Mouse (Mus musculus) natural killer cell, adult 2 months (primary cell): Measurements from ENCODE around the gene Tmem204.
"Not testable (repeated sequence)": the region's sequence is repeated elsewhere in the genome, so short reads cannot be mapped to it uniquely, and the experiment has no call there.

Source experiments
- DNase-seq, 2 experiments: peaks; one replicate each; pipeline ENCODE4 v3.0.0; 2022; ENCODE audit warnings: low spot score in 2 of 2

Tmem204 gene

DNA sequence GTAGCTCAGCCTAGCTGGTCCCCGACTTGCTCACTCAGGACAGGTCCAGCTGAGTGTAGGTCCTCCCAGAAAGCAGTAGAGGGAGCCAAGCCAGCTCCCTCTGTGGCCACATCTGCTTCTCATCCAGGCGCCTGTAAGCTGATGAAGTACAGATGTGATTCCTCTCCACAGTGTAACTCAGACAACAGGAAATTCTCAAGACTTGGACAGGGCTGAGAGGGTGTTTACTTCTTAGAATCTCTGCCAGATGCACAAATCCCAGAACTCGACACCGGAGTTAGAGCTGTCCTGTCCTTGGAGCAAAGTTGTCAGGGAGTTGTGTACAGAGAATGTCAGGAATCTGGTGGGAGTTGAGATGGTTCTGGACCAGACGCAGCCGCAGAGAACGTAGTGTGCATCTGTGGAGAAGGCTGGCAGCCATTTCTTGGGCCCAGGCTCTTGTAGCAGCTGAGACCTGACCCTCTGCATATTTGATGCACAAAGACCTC, at the start of gene Tmem204:
Tmem204 (minus strand) TSS at position 148 of the 488 bp plus-strand sequence.
- no peak for DNase-seq

DNA sequence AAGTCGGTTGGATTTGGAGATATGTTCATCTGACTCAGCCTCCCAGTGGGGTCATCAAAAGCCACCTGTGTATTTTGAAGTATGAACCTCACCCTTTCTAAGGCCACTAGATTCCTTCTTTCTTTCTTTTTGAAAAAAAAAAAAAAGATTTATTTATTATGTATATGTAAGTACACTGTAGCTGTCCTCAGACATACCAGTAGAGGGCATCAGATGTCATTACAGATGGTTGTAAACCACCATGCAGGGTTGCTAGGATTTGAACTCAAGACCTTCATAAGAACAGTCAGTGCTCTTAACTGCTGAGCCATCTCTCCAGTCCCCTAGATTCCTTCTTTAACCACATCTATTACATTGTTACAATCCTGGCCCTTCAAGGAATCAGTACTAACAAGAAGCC, 46.7 kb upstream of the Tmem204 start:
- no peak for DNase-seq

DNA sequence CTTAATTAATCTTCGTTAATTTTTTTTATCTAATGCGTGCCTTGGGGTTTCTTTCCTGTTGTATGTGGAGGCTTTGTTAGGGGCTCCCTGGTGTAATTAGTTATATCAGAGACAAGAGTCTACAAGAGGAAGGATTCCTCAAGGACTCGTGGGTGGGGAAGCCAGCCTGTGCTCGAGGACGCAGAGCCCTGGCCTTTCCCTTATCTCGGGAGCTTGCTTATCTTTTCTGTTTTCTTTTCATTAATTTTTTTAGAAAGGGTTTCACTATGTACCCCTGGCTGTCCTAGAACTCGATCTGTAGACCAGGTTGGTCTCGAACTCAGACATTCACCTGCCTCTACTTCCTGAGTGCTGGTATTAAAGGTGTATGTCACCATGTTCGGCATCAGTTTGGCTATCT, 44.3 kb upstream of the Tmem204 start:
- no peak for DNase-seq

DNA sequence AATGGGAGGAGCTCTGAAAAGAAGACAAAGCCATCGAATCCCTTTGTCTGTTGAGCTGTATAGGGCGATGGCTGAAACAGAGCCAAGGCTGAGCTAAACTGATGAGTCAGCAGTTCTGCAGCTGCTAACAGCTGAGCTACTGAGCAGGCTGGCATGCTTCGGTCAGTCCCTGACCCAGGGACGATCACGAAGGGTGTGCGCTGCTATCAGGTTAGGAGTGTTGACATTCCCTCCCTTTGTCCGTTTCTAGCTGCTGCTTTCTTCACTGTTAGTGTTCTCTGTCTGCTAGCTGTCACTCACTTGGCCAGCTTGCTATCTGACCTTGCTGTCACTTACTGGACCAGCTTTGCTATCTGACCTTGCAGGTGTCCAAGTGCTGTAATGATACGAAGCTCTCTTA, 43.7 kb upstream of the Tmem204 start:
- DNase-seq, result no peak

DNA sequence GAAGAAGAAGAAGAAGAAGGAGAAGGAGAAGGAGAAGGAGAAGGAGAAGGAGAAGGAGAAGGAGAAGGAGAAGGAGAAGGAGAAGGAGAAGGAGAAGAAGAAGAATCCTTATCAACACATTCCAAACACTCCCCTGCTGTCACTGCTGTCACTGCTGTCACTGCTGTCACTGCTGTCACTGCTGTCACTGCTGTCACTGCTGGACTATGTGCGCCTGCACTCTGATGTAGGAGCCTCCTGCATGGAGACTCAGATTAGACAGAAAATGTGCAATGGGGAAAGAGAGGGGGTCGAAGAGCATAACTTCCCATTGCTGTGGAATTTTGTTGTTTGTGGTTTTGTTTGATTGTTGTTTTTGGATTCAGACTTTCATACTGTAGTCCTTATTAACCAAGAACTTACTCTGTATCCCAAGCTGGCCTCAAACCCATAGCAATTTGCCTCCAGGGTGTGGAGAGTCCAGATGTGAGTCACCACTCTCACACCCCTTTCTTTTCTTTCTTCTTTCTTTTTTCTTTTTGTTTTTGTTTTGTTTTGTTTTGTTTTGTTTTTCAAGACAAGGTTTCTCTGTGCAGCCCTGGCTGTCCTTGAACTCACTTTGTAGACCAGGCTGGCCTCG, 42.2 kb upstream of the Tmem204 start:
- not testable (repeated sequence) for DNase-seq

DNA sequence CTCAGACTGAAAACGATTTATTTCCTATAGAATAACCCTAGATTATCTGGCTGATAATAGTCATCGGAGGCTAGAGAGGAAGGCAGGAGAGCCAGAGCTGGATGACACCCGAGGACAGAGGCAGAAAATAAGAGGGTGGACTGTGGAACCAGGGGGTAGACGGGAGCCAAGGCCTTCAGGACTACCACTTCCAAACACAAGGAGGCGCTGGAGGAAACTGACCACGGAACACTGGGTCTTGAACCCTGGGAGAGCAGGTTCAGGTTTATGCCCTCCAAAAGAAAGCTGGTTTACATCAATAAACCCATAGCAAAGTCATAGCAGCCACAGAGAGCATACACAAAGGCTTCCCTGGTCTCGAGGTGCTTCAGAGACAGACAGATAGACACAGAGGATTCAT, 40.6 kb upstream of the Tmem204 start:
- peak; percentile 38 to 52 for DNase-seq

DNA sequence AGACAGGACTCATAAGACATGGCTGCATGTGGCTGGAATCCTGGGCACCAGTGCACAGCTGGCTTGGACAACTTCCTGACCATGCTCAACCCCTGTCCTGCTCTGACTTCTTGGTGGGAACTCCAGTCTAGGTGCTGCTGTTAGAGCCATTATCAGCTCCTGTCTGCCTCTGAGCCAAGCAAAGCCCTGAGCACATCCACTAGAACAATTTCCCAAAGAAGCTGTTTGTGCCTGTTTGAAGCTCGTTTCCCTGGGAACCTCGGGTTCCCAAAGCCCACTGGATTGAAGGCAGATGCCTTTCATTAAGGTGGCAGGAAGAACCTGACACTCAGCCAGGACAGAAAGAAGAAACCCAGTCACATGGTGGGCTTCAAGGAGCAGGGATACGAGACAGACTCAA, 37.0 kb upstream of the Tmem204 start, which contains the start of gene Ptx4:
Ptx4 (plus strand) TSS at position 355 of the 400 bp plus-strand sequence.
- DNase-seq, result no peak

DNA sequence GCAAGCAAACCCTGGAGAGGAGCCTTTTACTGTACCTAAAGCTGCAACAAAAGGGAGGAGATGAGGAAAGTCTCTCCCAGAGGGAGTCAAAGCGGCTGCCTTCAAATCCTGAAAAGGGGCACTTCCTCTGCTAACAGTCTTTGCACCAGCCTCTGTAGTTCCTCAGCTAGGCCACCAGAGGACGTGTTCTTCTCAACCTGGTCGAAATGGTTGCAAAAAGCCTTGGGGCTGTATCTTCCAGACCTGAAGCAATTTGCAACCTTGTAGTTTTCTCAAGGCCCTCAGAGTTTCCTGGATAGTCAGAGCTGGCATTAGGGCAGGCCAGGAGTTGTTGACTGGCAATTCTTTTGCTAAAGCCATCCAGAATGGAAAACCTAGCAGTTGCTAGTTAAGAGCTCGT, 33.9 kb upstream of the Tmem204 start:
- DNase-seq, result peak; percentile 50 to 51

DNA sequence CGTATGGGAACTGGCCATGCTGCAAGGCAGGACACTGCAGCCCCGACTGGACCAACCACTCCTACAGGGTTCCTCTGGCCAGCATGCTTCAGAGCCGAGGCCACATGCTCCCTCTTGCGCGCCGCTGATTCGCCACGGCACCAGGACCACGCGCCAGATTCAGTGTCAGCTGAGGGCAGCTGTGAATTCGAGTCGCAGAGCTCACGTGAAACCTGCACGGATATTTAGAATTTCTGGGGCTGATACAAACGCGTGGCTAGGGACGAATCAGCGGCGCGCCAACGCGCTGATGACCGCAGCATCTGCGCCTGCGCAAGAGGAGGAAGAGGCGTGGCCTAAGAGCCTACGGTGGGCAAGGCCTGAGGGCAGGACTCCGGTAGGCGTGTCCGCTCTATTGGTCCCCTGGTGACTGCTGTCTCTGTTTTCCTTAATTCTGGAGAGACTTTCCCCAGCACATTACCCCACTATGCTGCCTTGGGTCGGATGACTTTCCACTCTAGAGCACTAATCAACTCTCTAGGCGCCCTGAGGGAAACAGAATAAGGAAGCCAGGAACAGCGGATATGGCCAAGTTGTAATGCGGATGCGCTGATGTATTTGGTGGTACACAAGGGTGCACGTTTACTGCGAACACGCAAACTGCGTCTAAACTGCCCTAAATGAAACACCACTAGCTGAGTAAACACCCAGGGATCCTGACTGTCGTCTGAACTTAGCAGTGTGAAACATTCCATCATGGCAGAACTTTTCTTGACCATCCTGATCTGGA, 32.5 kb upstream of the Tmem204 start, which contains the start of gene Telo2:
Telo2 (minus strand) TSS at position 304 of the 769 bp plus-strand sequence.
- peak; percentile 93 for DNase-seq

DNA sequence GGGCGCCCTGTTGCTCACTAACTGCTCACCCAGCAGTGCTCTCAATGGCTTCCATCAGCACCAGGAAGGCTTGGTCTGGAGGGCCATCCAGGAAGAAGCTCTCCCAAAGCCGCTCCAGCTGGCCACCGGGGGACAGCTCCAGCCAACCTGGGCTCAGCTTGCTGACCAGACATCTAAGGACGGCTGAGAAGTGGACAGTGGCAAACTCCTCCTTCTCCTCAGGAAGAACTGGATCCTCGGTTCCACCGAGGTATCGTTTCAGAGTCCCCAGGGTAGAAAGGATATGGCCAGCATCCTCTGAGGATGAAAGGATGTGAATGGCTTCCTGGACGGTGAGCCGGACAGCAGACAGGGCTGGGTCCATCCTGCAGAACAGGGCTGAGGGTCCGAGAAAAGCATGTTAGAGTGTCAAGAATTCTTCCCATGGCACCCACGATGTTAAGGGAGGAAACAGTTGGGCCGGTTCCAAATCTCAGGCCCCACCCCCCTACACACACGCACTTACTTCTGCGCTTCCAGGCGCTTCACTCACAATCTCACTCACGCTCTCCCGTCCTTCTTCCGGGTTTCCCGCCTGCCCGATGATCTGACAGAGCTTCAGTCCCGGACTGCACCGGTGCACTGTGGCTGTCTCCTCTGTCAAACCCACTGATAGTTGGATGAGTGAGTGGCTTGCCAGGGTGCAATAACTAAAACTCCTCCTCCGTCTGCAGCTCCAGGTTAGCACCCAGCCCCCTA, 31.7 kb upstream of the Tmem204 start:
- no peak for DNase-seq

DNA sequence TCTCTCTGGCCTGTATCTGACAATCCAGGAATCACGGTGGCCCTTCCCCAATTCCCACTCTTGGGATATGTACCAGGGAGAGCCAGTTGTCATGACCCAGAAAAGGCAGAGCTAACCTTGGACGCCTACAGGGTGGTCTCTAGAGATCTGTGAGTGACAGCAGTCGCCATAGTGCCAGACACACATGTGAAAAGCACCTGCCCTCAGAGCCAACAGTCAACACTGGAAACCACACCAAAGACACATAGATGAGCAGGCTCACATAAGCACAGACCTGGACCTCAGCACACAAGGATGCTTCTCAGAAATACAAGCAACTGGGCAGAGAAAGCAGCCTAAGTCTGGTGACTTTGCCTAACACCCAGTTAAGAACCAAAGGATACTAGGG, 29.0 kb upstream of the Tmem204 start:
- no peak for DNase-seq

DNA sequence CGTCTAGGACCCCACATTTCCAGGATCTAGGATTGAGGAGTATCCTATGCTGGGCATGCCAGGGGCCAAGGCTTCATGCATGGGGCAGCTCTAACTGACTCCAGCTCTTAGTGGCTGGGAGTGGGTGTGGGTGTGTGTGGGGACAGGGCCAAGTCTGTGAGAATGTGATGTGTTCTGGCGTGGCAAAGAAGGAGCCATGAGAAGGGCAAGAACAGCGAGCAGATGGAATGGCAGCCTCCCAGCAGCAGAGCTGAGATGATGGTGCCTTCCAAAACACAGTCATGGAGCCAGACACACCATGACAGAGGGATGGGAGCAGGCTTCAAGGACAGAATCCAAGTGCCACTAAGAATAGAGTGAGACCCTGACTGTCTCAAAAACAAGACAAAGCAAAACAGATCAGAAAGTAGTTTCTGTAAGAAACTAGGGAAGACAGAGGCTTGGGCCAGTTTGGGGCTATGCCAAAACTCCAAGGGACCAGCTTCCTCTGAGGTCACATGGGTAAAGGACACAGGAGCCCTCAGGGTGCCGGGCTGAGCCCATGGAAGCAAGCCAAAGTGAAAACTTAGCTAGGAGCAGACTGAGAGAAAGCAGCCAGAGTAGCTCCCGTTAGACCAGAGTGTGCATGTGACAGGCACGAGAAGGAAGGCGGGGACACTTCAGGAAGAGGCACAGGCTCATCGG, 28.5 kb upstream of the Tmem204 start:
- no peak for DNase-seq

DNA sequence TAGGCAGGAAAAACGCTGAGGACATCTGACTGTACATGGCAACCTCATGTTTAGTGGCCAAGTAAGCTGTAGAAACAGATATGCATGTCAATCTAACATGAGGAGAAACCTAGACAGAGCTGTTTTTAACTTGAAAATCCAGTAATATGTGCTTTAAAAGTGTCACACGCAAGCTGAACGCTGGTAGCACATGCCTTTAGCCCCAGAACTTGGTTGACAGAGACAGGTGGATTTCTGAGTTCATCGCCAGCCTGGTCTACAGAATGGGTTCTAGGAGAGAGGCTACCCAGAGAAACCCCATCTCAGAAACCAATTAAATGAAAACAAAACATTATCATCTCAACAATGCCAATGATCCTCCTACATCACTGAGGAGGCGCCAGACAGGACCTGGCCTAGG, 27.8 kb upstream of the Tmem204 start:
- no peak for DNase-seq

DNA sequence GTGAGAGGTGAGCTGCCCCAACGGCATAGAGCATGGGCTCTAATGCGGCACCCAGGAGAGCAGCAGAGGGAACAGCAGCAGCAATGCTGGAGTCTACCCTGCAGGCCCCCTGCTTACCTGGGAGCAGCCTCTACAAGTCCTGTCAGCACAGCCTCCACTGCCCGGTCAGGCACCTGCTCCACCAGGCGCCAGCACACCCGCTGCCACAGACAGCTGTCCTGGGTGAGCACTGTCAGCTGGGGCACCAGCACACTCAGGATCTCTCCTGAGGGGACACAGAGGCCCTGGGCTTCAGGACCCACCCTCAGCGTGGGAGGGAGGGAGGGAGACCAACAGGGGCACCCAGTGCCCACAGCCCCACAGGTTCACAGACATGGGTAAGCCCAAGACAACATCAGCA, 27.2 kb upstream of the Tmem204 start:
- DNase-seq, result no peak

DNA sequence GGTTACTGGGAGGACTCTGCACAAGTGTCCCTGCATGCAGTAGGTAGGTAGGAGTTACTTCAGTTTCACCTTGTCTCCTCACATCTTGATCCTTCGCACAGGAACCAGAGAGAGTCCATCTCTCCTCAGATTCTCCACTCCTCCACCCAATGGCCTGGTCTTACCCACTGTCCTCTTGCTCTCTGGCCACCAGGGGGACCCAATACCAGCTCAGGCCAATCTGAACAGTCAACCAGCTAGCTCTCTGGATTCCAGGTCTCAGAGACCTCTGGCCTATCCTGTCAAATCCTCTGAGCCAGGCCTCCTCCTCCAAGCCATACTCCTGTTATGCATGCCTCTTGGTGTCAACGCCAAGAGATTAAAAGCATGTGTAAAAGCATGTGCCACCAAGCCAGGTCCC, 26.2 kb upstream of the Tmem204 start:
- DNase-seq, result peak; percentile 22 to 34

DNA sequence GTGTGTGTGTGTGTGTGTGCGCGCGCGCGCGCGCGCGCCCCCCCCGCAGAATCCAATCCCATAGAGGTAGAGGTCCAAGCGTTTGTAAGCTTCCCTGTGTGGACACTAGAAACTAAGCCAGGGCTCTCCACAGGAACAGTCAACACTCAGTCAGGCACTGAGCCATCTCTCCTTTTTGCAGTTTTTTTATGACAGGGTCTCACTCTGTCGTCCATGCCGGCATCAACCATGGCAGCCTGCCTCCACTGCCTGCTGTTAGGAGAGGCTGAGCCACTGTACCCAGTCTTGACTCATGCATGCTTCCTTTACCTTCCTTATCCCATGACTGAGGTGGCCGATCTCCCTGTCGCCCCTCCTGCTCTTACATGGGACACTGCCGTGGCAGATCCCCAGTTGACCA, 24.4 kb upstream of the Tmem204 start:
- no peak for DNase-seq

DNA sequence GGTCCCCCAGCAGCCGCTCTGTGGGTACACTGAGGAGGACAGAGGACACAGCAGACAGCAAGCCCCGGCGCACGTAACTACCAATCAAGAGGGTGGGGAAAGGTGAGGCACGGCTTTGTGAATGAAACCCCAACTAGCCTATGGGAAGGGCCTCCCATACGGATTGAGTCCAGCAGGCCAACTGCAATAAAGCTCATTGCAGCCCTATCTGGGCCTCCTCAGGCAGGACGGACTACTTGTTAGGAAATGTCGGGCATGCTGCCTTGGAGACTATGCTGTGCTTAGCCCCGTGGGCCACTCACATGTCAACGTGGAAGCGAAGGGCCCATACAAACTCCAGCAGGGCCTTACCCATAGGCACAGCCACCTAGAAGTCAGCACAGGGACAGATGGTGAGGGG, 17.9 kb upstream of the Tmem204 start:
- no peak for DNase-seq

DNA sequence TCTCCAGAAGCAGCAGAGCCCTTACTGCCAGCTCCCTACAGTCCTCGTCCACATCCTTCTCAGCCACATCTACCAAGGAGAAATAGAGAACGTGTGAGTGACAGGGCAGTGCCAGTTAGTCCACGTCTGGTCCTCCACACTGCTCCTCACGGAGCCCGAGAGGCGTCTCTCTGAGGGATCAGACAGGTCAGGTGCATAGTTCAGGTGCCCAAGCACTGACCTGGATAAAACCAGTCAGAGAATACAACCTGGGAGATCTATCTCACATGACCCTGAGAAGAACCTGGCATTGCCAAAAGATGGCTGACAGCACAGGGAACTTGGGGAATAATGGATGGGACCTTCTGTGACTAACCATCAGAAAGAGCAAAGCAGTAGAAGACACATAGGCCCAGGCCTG, 16.7 kb upstream of the Tmem204 start:
- no peak for DNase-seq

DNA sequence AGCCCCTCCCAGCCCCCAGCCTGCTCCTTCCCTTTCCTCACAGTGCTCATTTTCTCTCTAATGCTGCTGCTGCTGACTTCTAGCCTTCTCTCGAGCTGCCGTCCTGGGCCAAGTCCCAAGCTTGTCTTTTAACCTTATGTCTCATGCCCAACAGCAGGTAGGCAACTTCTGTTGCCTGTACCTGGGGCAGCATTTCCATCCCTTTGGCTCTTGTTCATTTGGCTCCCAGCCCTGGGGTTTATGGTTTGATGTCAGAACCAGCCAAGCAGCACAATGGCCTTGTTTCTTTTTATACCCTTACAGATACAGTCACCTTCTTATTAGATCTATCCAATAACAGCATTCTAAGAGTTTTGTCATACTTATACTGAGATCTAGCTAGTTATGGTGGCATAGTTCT, 12.8 kb upstream of the Tmem204 start:
- DNase-seq, result no peak

DNA sequence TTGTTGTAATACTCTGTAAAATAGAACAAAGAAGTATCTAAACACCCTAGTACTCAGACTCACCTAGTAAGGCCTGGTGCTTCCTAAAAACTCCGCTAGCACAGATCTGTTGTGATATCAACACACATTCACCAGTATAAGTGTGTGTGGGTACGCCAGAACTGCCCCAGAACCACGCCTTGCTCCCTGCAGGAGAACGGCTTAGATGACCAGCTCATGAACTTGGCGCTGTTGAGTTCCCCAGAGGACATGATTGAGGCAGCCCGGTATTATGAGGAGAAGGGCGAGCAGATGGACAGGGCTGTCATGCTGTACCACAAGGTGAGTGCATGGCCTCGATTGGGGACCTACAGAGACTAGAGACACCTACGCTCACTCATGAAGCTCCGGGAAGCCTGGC, 7.1 kb upstream of the Tmem204 start:
- DNase-seq, result no peak

DNA sequence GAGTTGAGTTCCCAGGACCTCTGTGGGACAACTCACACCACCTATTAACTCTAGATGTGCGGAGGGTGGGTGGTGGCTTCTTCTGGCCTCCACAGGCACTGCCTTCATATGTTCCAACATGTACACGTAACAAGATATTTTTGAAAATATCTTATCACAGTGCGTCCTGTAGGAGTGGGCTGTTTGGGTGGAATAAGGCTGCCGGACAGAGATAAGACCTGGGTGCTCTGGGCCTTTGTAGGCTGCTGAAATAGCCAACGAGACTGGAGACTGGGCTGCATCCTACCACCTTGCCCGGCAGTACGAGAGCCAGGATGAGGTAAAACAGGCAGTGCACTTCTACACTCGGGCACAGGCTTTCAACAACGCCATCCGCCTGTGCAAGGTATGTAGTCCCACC, 5.8 kb upstream of the Tmem204 start:
- no peak for DNase-seq

DNA sequence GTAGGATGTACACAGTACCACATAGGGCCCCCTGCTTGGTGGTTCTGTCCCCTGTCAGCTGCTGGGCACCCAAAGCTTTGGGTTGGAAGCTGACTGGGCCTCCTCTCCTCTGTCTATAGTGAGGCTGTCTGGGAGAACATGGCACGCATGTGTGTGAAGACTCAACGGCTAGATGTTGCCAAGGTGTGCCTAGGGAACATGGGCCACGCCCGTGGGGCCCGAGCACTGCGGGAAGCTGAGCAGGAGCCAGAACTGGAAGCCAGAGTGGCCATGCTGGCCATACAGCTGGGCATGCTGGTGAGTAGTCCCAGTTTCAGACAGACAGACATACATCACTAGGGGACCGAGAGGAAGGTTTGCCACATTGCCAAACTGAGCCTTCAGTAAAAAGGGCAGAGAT, 3.3 kb upstream of the Tmem204 start:
- DNase-seq, result no peak
